Mouse (Mus musculus): ENCODE data around the gene Chst15. TPM values are rescaled to one million over a fixed set of nuclear protein-coding genes. Genes with fewer than 3 reads are reported as not detected.

Chst15 gene
- polyA plus RNA-seq, 1 experiment from 2014 or later: 8.6 TPM

GRCm38 (mm10) chr7:132243225-132243624, 73.8 kb downstream of the Chst15 start:
- H3K4me2 ChIP-seq (ENCODE audit: low read length): no peak overlapping the region
- H3K27me3 ChIP-seq (ENCODE audit: insufficient read depth, low read length): no peaks in the 10 kb centered on the region
- 0 out of 2 replicates have a peak, but pooled peaks cover 6% of the 10 kb centered on the region for H3K36me3 ChIP-seq (ENCODE audit: insufficient read depth, low read length)
- H3K4me3 ChIP-seq (replicated peaks; ENCODE audit: low read depth, low read length): no peak overlapping the region
- H3K4me1 ChIP-seq (replicated peaks; ENCODE audit: insufficient read depth, low read length): 0 out of 2 replicates have a peak, but pooled peaks cover 3% of the 10 kb centered on the region
- ATAC-seq (replicated peaks; ENCODE audit: low FRiP score, low read depth): no peak
- TF ChIP-seq CTCF (IDR thresholded peaks at IDR 0.05; ENCODE audit: low read depth): no peak
- no peak overlapping the region for H3K9ac ChIP-seq (ENCODE audit: low read depth, low read length)
- no peak overlapping the region for H3K27ac ChIP-seq
- DNase-seq (ENCODE audit: low spot score): no peak
- no peaks in the 10 kb centered on the region for H3K9me3 ChIP-seq (replicated peaks; ENCODE audit: low read length)
- WGBS: 67% methylated on average over 5 of the region's 5 CpGs

DNA sequence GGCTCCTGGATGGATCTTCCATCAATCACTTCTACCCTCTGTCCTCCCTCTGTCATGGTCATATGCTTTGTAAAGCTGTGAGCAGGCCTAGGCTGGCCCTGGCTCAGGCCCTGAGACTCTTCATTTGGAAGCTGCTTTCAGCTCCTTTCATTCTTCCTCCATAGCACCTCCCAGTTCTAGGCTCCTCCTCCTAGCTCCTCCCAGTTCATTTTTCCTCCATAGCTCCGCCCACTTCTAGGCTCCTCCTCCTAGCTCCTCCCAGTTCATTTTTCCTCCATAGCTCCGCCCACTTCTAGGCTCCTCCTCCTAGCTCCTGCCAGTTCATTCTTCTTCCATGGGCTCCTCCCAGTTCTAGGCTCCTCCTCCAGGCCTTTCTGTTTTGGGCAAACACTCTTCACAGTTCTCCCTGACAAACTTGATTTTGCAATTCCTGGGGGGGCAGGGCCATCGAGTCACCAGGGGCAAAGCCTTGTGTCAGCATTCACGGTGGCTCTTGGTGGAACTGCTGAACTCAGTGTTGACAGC, 74.3 kb downstream of the Chst15 start:
- 53% methylated on average over 4 of the region's 4 CpGs for WGBS
- H3K9me3 ChIP-seq (replicated peaks; ENCODE audit: low read length): no peaks in the 10 kb centered on the region
- H3K9ac ChIP-seq (ENCODE audit: low read depth, low read length): no peak overlapping the region
- 0 out of 2 replicates have a peak, but pooled peaks cover 6% of the 10 kb centered on the region for H3K36me3 ChIP-seq (ENCODE audit: insufficient read depth, low read length)
- peak; percentile 64 for DNase-seq (ENCODE audit: low spot score)
- 0 out of 2 replicates have a peak, but pooled peaks cover 3% of the 10 kb centered on the region for H3K4me1 ChIP-seq (replicated peaks; ENCODE audit: insufficient read depth, low read length)
- H3K27ac ChIP-seq: no peak overlapping the region
- H3K4me2 ChIP-seq (ENCODE audit: low read length): no peak overlapping the region
- peak; percentile 61 for ATAC-seq (replicated peaks; ENCODE audit: low FRiP score, low read depth)
- H3K4me3 ChIP-seq (replicated peaks; ENCODE audit: low read depth, low read length): no peak overlapping the region
- TF ChIP-seq CTCF (IDR thresholded peaks at IDR 0.05; ENCODE audit: low read depth): no peak
- no peaks in the 10 kb centered on the region for H3K27me3 ChIP-seq (ENCODE audit: insufficient read depth, low read length)

- no peak overlapping the region for H3K27ac ChIP-seq
- WGBS: 71% methylated on average over 3 of the region's 3 CpGs
- no peaks in the 10 kb centered on the region for H3K9me3 ChIP-seq (replicated peaks; ENCODE audit: low read length)
- H3K4me1 ChIP-seq (replicated peaks; ENCODE audit: insufficient read depth, low read length): no peaks in the 10 kb centered on the region
- H3K4me2 ChIP-seq (ENCODE audit: low read length): no peak overlapping the region
- no peak overlapping the region for H3K9ac ChIP-seq (ENCODE audit: low read depth, low read length)
- ATAC-seq (replicated peaks; ENCODE audit: low FRiP score, low read depth) (no peak), DNase-seq (ENCODE audit: low spot score) (no peak)
- TF ChIP-seq CTCF (IDR thresholded peaks at IDR 0.05; ENCODE audit: low read depth): no peak
- 0 out of 2 replicates have a peak, but pooled peaks cover 10% of the 10 kb centered on the region for H3K36me3 ChIP-seq (ENCODE audit: insufficient read depth, low read length)
- no peak overlapping the region for H3K4me3 ChIP-seq (replicated peaks; ENCODE audit: low read depth, low read length)
- no peaks in the 10 kb centered on the region for H3K27me3 ChIP-seq (ENCODE audit: insufficient read depth, low read length)
Observed at GRCm38 (mm10) chr7:132238921-132239320, 78.1 kb downstream of the Chst15 start.

GRCm38 (mm10) chr7:132237191-132237590, 79.8 kb downstream of the Chst15 start:
- H3K36me3 ChIP-seq (ENCODE audit: insufficient read depth, low read length): 0 out of 2 replicates have a peak, but pooled peaks cover 10% of the 10 kb centered on the region
- DNase-seq (ENCODE audit: low spot score): peak; percentile 47
- ATAC-seq (replicated peaks; ENCODE audit: low FRiP score, low read depth): no peak
- no peak overlapping the region; the same call in 1 of the 2 replicates for H3K9ac ChIP-seq (ENCODE audit: low read depth, low read length)
- peaks cover 6% of the 10 kb centered on the region; the same call in 1 of the 2 replicates for H3K4me1 ChIP-seq (replicated peaks; ENCODE audit: insufficient read depth, low read length)
- 59% methylated on average over 4 of the region's 4 CpGs for WGBS
- no peak overlapping the region for H3K4me2 ChIP-seq (ENCODE audit: low read length)
- no peak overlapping the region for H3K27ac ChIP-seq
- H3K27me3 ChIP-seq (ENCODE audit: insufficient read depth, low read length): no peaks in the 10 kb centered on the region
- TF ChIP-seq CTCF (IDR thresholded peaks at IDR 0.05; ENCODE audit: low read depth): no peak
- no peaks in the 10 kb centered on the region for H3K9me3 ChIP-seq (replicated peaks; ENCODE audit: low read length)
- no peak overlapping the region for H3K4me3 ChIP-seq (replicated peaks; ENCODE audit: low read depth, low read length)

- TF ChIP-seq CTCF (IDR thresholded peaks at IDR 0.05; ENCODE audit: low read depth): no peak
- WGBS: 68% methylated on average over 8 of the region's 8 CpGs
- Histone ChIP-seq H3K27ac (no peak overlapping the region), H3K9me3 (replicated peaks; ENCODE audit: low read length) (no peaks in the 10 kb centered on the region), H3K27me3 (ENCODE audit: insufficient read depth, low read length) (no peaks in the 10 kb centered on the region), H3K36me3 (ENCODE audit: insufficient read depth, low read length) (0 out of 2 replicates have a peak, but pooled peaks cover 10% of the 10 kb centered on the region), H3K4me2 (ENCODE audit: low read length) (no peak overlapping the region), H3K4me1 (replicated peaks; ENCODE audit: insufficient read depth, low read length) (peaks cover 6% of the 10 kb centered on the region; the same call in 1 of the 2 replicates), H3K9ac (ENCODE audit: low read depth, low read length) (no peak overlapping the region), H3K4me3 (replicated peaks; ENCODE audit: low read depth, low read length) (no peak overlapping the region)
- no peak for ATAC-seq (replicated peaks; ENCODE audit: low FRiP score, low read depth)
- no peak for DNase-seq (ENCODE audit: low spot score)
Observed at GRCm38 (mm10) chr7:132236789-132237188, 80.2 kb downstream of the Chst15 start.

GRCm38 (mm10) chr7:132234250-132234649, 82.8 kb downstream of the Chst15 start:
- Histone ChIP-seq H3K4me3 (replicated peaks; ENCODE audit: low read depth, low read length) (no peak overlapping the region), H3K9ac (ENCODE audit: low read depth, low read length) (no peak overlapping the region), H3K4me1 (replicated peaks; ENCODE audit: insufficient read depth, low read length) (peaks cover 6% of the 10 kb centered on the region; the same call in 1 of the 2 replicates), H3K9me3 (replicated peaks; ENCODE audit: low read length) (no peaks in the 10 kb centered on the region), H3K36me3 (ENCODE audit: insufficient read depth, low read length) (0 out of 2 replicates have a peak, but pooled peaks cover 4% of the 10 kb centered on the region), H3K27ac (no peak overlapping the region), H3K4me2 (ENCODE audit: low read length) (no peak overlapping the region), H3K27me3 (ENCODE audit: insufficient read depth, low read length) (no peaks in the 10 kb centered on the region)
- WGBS: 80% methylated on average over 3 of the region's 3 CpGs
- ATAC-seq (replicated peaks; ENCODE audit: low FRiP score, low read depth): no peak
- DNase-seq (ENCODE audit: low spot score): no peak
- TF ChIP-seq CTCF (IDR thresholded peaks at IDR 0.05; ENCODE audit: low read depth): no peak

All from kidney, postnatal 0 days (tissue).